Mouse (Mus musculus) retina, postnatal 1 day (tissue): ENCODE measurements around the gene Sst.

Experiments
- DNase-seq: peaks from one replicate; pipeline ENCODE4 v3.0.0-alpha.2; 2012

Sst gene

GRCm38 (mm10) chr16:23855242-23855641 lies 35.5 kb downstream of the Sst start:
- DNase-seq = no peak

- no peak for DNase-seq
These were observed 41.0 kb downstream of the Sst start for GRCm38 (mm10) chr16:23849720-23850119.

GRCm38 (mm10) chr16:23849176-23849575 lies 41.6 kb downstream of the Sst start:
- no peak for DNase-seq

GRCm38 (mm10) chr16:23844622-23845021 lies 46.1 kb downstream of the Sst start:
- DNase-seq = no peak

GRCm38 (mm10) chr16:23842609-23843008 lies 48.1 kb downstream of the Sst start:
- DNase-seq = peak; percentile 91
